Mouse (Mus musculus): ENCODE data around the gene Nono.

DNA sequence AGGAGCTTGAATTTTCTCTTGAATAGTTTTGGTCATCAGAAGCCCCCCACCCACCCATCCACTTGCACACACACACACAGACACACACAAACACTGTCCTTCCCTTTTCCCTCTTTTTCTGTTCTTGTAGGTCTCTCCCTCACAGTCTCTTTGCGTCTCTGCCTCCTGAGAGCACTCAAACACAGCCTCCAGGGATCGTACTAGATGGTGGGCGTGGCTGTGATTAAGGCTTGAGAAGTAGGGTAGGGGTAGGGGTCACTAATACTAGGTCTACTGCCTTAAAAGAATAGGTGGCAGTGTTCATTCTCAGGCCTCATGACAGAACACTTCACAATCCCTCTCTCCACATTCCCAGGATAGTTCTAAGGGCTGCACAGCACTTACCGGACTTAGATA is 8.4 kb upstream of the Nono start, which contains the start of gene Zmym3:
- no peak for TF ChIP-seq POLR2A (IDR thresholded peaks at IDR 0.05; ENCODE audit: insufficient read depth, low read depth, low read length)
- no peak for TF ChIP-seq CTCF (IDR thresholded peaks at IDR 0.05)
